Mouse (Mus musculus) heart, postnatal 0 days (tissue): ENCODE measurements at regions not wholly inside any gene's neighbourhood (a gene's known extent, or its start where the extent isn't known, plus 50 kb on each side); places are given as distances from the start of the nearest gene placed in this dataset.

Source experiments
- CTCF ChIP-seq: IDR thresholded peaks from 2 replicates; pipeline ENCODE4 v1.5.1; 2016; ENCODE audit warnings: antibody characterized with exemption, control low read depth, low read depth
- EP300 ChIP-seq: IDR thresholded peaks from 2 replicates; pipeline ENCODE4 v1.6.1; 2016; ENCODE audit warnings: antibody characterized with exemption, low read depth

DNA sequence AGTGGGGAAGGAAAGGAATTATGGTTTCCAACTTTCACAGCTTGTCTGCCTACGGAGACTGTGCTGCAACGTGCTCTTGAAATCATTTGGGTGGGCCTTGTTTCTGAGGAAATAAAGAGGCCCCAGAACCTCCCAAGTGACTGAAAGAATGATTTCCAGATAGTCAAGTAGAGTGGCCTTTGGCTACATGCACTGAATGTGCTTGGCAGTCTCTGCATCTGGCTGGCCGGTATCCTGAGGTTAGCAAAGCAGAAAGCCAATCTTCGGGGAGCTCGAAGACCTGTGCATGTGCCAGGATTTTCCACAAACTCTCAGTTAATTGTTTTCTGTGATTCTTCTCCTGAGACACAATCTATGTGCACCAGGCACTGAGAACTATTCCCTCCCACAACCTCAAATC is 117.3 kb downstream of the Mettl11b start:
- TF ChIP-seq CTCF = no peak
- TF ChIP-seq EP300 = no peak
